Mouse (Mus musculus) kidney, adult 2 months (tissue): ENCODE data around the gene Metrnl.

Experiments
- CTCF ChIP-seq: fragments of 200-500 bp; conservative IDR thresholded peaks from 2 replicates; pipeline ENCODE4 v1.5.1; 2011; ENCODE audit warnings: low read depth, mild to moderate bottlenecking, control low read depth, low read length, moderate library complexity, mixed read lengths; ENCODE audit not compliant: insufficient read depth, insufficient read length
- POLR2A ChIP-seq: fragments of 200-500 bp; IDR thresholded peaks from one replicate; pipeline ENCODE4 v1.6.1; 2011; ENCODE audit warnings: low read depth, low read length, control low read depth

- TF ChIP-seq POLR2A (no peak), CTCF (no peak)
Measured at GRCm38 (mm10) chr11:121741433-121741832, 40.1 kb downstream of the Metrnl start.
